Mouse (Mus musculus) left cerebral cortex, adult 2 months (tissue): ENCODE data around the gene Zfp704. TPM values are rescaled to one million over a fixed set of nuclear protein-coding genes. Genes with fewer than 3 reads are reported as not detected.

Experiments
- DNase-seq, 2 experiments: peaks; one replicate each; pipeline ENCODE4 v3.0.0; 2021 to 2022; ENCODE audit warnings: low spot score in 2 of 2, mixed read lengths in 1 of 2; ENCODE audit errors: extremely low spot score in 1 of 2
- H3K27ac ChIP-seq: fragments of 200-600 bp; 2 replicates; pipeline ENCODE4 v1.8.1; 2022
- H3K4me3 ChIP-seq: fragments of 200-600 bp; 2 replicates; pipeline ENCODE4 v1.8.1; 2022
- CTCF ChIP-seq: fragments of 200-600 bp; IDR thresholded peaks from 2 replicates; pipeline ENCODE4 v1.8.1; 2022; ENCODE audit warnings: antibody characterized with exemption, mild to moderate bottlenecking, moderate library complexity
- intact Hi-C: fragments of 180-260 bp; cut with DNase I; formaldehyde crosslinking; loops from one replicate; pipeline ENCODE4 v1.15.1; 2025
- total RNA-seq, 2 experiments: library from RNA; stranded (reverse); gene quantifications; 2 replicates each; pipeline ENCODE4 v1.2.3; 2021

The Zfp704 gene
- total RNA-seq, 2 experiments from 2014 or later: 31.7 to 34.6 TPM

- TF ChIP-seq CTCF: no peak
- no peak overlapping the region for H3K27ac ChIP-seq
- intact Hi-C loops: no loop called here
- no peak overlapping the region for H3K4me3 ChIP-seq
- DNase-seq: no peak
Measured at GRCm38 (mm10) chr3:9424637-9425036, 185.2 kb downstream of the Zfp704 start.

DNA sequence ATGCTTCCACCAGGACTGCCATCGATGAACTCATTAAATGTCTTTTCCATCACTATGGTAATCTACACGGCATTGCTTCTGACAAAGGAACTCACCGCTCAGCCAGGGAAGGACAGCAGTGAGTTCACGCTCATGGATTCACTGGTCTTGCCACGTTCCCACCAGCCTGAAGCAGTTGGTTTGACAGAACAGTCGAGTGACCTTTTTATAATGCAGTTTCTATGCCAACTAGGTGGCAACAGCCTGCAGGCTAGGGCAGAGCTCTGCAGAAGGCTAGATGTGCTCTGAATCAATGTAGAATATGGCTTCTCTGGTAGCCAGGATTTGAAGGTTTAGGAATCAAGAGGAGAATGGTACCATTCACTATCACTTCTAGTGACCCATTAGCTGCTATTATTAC is 186.2 kb downstream of the Zfp704 start:
- Histone ChIP-seq H3K27ac (no peak overlapping the region), H3K4me3 (no peak overlapping the region)
- DNase-seq: no peak
- TF ChIP-seq CTCF: no peak
- intact Hi-C loops: no loop called here

- TF ChIP-seq CTCF: no peak
- Histone ChIP-seq H3K4me3 (no peak overlapping the region), H3K27ac (no peak overlapping the region)
- no peak for DNase-seq
- intact Hi-C loops: loop anchor here (10.0 kb wide), 1 partner anchor 536 kb away; no protein-coding TSS in a partner anchor
Measured at GRCm38 (mm10) chr3:9408896-9409295, 201.0 kb downstream of the Zfp704 start.

DNA sequence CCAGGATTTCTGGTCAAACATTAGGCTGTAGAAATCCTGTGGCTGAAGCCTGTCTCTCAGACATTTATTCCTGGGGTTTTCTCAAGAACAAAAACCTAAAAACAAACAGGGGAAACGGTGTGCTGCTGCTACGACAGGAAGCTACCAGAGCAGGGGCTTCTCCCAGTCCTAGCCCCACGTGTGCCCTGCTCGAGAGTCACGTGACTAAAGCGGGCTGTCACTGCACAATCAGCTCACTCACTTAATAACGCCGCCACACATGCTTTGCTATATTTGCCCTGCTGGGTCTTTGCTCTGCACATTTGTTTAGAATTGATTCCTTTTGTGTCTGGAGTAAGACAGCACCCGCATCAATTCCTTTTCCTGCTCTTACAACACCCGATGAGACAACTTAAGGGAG is 202.1 kb downstream of the Zfp704 start:
- no peak overlapping the region for H3K4me3 ChIP-seq
- intact Hi-C loops: loop anchor here (10.0 kb wide), 1 partner anchor 537 kb away; no protein-coding TSS in a partner anchor
- no peak for DNase-seq
- no peak for TF ChIP-seq CTCF
- no peak overlapping the region for H3K27ac ChIP-seq

- Histone ChIP-seq H3K27ac (no peak overlapping the region), H3K4me3 (no peak overlapping the region)
- intact Hi-C loops: loop anchor here (10.0 kb wide), 1 partner anchor 538 kb away; no protein-coding TSS in a partner anchor
- TF ChIP-seq CTCF: no peak
- DNase-seq: no peak
Measured at GRCm38 (mm10) chr3:9407119-9407546, 202.8 kb downstream of the Zfp704 start.

DNA sequence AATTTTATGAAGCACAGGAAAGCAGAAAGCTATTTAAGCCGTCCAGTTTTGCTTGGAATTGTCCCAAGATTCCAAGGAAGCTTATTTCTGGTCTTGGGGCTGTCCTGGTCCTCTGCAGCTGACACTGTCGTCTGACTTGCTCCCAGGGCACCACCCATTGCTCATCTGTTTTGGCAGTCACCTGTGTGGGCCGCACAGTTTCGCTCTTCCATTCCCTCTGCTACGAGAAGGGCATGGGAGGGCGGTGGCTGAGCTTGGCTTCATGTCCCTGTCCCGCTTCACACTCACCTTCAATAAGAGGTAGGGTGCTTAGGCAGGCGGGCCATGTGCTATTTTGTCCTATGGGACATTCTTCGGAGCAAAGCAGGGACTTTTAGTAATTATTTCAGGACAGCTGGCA is 204.5 kb downstream of the Zfp704 start:
- TF ChIP-seq CTCF: no peak
- no peak for DNase-seq
- Histone ChIP-seq H3K27ac (no peak overlapping the region), H3K4me3 (no peak overlapping the region)
- intact Hi-C loops: loop anchor here (10.0 kb wide), 1 partner anchor 539 kb away; no protein-coding TSS in a partner anchor

DNA sequence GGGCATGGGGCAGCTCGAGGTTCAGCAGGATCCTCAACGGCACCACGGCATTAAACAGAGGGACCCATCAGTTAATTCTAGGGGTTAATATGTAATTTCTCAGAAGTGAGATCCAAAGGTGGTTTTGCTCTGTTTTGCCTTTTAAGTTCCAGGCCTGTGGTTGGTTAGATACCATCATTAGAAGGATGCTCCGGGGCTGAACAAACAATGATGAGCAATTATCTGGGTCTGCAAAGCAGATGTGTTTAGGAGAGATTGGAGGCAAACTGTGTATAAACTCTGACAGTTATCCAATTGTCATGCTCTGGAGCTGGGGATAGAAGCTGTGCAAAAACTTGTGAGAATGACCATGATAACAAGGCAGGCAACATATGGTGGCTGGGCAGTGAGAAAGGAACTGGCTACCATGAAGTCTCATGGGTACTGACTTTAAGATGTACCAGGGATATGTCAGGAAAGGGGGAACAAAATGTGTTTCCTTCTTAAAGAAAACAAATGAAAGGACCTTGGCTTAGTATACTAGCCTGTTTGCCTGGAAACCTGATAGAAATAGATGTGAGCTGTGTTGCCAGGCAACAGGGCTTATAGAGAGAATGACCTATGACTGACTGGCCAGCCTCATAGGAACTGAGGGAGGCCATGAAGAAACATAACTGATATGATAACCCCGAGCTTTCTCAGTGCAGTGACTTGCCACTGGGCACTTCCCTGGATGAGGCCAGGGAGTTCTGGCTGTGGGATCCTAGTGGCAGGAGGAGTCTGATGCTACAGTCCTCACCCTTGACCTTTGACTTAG is 206.4 kb downstream of the Zfp704 start:
- intact Hi-C loops: loop anchor here (5.0 to 10.0 kb wide), 2 partner anchors 189 to 541 kb away; no protein-coding TSS in a partner anchor
- H3K27ac ChIP-seq: no peak overlapping the region

GRCm38 (mm10) chr3:9402836-9403235 is 207.0 kb downstream of the Zfp704 start:
- no peak for TF ChIP-seq CTCF
- DNase-seq: no peak
- H3K27ac ChIP-seq: no peak overlapping the region
- intact Hi-C loops: loop anchor here (5.0 to 10.0 kb wide), 2 partner anchors 189 to 542 kb away; no protein-coding TSS in a partner anchor
- H3K4me3 ChIP-seq: no peak overlapping the region

More for the DNA sequence above, 206.4 kb downstream of the Zfp704 start:
- no peak for DNase-seq
- no peak for TF ChIP-seq CTCF
- H3K4me3 ChIP-seq: no peak overlapping the region

- DNase-seq: no peak
- no peak for TF ChIP-seq CTCF
- intact Hi-C loops: loop anchor here (5.0 to 10.0 kb wide), 2 partner anchors 190 to 542 kb away; no protein-coding TSS in a partner anchor
- H3K27ac ChIP-seq: no peak overlapping the region
- H3K4me3 ChIP-seq: no peak overlapping the region
Measured at GRCm38 (mm10) chr3:9402345-9402744, 207.5 kb downstream of the Zfp704 start.

- TF ChIP-seq CTCF: no peak
- intact Hi-C loops: loop anchor here (5.0 to 10.0 kb wide), 2 partner anchors 191 to 543 kb away; no protein-coding TSS in a partner anchor
- H3K27ac ChIP-seq: no peak overlapping the region
- no peak overlapping the region for H3K4me3 ChIP-seq
- DNase-seq: no peak
Measured at GRCm38 (mm10) chr3:9401685-9402084, 208.2 kb downstream of the Zfp704 start.

DNA sequence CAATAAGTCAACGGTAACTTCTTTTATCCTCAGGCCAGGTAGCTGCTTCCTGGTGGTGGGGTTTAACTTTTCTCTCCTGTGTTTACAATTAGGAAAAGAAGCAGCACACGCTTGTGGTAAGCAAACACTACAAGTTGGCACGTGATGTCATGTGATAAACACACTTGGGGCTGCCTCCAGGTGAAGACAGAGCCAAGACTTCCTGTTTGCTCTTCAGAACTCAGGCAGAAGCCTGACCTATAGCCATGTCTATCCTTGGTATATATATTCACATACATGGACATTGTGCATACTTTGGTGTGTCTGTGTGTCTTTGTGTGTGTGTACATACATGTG is 209.0 kb downstream of the Zfp704 start:
- no peak overlapping the region for H3K4me3 ChIP-seq
- DNase-seq: no peak
- intact Hi-C loops: loop anchor here (1.0 to 10.0 kb wide), 4 partner anchors 65 to 544 kb away; no protein-coding TSS in a partner anchor
- no peak overlapping the region for H3K27ac ChIP-seq
- no peak for TF ChIP-seq CTCF

- intact Hi-C loops: loop anchor here (1.0 to 10.0 kb wide), 4 partner anchors 66 to 544 kb away; no protein-coding TSS in a partner anchor
- H3K27ac ChIP-seq: no peak overlapping the region
- no peak for DNase-seq
- peak; percentile 64 for TF ChIP-seq CTCF
- H3K4me3 ChIP-seq: no peak overlapping the region
Measured at GRCm38 (mm10) chr3:9400201-9400885, 209.5 kb downstream of the Zfp704 start.
